Mouse (Mus musculus): Measurements from ENCODE around the gene Sult6b2.

Gene Sult6b2

DNA sequence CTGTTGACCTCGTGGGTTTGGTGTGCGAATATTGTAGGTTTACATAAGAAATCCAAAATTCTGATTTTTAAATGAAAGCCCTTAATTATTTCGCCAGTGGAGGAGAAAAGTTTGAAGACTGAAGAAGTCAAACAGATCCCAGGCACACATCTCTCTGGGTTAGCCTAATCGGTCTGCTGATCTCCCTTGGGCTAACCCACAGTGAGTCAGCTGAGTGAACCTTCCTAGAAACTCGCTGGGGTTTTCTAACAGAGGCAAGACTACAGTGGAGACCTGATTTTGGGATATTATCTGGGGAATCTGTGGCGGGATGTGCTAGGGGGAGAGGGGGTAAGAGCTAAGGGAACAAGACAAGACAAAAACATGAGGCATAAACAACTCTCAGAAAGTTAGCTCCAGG lies 5.9 kb upstream of the Sult6b2 start:
- no peak for DNase-seq (ENCODE audit: low spot score)

- DNase-seq (ENCODE audit: low spot score): no peak
These were observed 5.2 kb upstream of the Sult6b2 start for GRCm38 (mm10) chr6:142809373-142810098.

GRCm38 (mm10) chr6:142806326-142806725 lies 2.0 kb upstream of the Sult6b2 start:
- no peak for DNase-seq (ENCODE audit: low spot score)

- DNase-seq (ENCODE audit: low spot score): no peak
These were observed 1.4 kb downstream of the Sult6b2 start for GRCm38 (mm10) chr6:142802617-142803525.

DNA sequence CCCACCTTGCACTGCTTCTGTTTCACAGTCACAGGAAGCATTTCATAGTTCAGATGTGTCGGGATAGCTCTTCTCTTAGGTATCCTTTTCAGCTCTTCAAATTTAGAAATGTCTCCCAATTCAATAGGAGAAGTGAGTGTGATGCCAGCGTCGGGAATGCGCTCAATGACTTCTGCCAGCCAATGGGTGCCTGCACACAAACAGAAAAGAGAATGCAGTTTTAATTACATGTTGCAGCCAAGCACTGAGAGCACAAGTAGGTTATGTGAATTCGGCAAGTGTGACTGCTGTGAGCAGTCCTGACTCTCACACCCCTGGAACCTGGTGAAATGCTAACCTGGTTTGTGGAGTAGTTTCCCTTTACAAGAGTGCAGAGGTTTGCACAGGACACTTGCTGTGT lies 2.6 kb downstream of the Sult6b2 start:
- DNase-seq (ENCODE audit: low spot score): no peak

GRCm38 (mm10) chr6:142799704-142800374 lies 4.5 kb downstream of the Sult6b2 start:
- DNase-seq (ENCODE audit: low spot score): no peak

DNA sequence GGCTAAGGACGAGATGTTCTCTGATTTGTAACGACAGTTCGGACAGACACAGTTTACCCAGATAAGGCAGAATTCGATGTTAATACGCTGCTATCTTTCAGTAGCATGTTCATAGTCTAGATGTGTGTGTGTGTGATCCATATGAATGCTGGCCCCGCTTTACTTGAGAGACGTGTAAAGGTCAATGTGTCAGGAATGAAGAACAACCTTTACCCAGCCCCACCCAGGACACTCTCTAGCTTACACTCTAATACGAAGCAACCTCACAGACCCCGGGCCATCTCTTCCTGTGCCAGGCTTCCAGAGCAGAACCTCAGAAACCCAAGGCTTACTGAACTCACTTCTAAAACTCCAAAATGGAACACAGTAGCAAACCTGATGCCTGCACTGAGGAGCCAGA lies 5.5 kb downstream of the Sult6b2 start:
- no peak for DNase-seq (ENCODE audit: low spot score)

- DNase-seq (ENCODE audit: low spot score): no peak
These were observed 6.3 kb downstream of the Sult6b2 start for GRCm38 (mm10) chr6:142797996-142798395.

DNA sequence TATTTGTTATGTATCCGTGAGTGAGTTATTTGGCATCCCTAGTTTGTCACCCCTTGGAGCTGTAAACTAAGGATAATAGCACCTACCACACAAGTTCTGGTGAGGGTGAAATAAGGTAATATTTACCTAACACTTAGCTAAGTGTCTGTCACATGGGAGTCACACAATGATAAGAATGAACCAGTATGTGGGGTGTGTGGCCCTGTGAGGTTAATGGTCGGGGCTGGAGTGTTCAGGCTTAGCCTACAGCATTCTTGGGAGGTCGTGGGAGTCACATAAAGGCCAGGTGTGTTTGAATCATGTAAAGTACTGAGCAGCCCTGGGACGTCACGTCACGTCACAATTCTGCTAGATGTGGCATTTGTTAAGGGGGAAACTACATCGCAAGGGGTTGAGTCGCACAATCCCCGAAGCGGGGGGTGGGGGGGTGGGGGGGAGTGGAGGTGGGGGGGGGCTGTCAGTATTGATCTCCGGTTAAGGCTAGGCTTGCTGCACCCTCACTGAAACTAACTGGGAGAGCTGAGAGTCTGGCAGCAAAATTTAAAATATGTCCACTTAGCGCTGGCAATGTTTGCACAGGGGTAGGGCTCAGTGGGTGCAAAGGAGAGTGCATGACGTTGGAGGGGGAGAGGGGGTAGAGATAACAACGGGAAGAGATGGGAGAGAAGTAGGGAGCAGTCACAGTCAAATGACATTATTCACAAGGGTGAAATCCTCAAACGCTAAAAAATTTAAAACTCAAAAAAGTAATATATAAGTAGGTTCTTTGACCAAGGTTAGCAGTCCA lies 8.5 kb downstream of the Sult6b2 start:
- DNase-seq (ENCODE audit: low spot score): no peak

DNA sequence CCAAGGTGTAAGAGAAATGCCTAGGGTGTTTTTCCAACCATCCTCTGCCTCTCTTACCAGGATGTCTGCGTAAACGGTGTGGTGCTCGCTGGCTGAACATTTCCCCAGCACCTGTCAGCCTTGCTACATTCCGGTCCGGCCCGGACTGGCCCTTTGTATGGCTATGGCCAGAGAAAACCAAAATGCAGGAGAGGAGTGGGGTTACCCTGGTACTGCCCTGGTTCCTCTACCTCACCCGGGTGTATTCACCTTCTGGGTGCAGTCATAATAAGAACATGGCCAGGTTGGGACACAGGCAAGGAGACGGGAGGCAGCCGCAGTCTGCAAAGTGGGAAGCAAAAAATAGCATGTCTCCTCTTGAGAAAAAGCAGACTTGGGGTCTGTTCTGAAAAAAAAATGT lies 9.2 kb downstream of the Sult6b2 start:
- DNase-seq (ENCODE audit: low spot score): no peak

DNA sequence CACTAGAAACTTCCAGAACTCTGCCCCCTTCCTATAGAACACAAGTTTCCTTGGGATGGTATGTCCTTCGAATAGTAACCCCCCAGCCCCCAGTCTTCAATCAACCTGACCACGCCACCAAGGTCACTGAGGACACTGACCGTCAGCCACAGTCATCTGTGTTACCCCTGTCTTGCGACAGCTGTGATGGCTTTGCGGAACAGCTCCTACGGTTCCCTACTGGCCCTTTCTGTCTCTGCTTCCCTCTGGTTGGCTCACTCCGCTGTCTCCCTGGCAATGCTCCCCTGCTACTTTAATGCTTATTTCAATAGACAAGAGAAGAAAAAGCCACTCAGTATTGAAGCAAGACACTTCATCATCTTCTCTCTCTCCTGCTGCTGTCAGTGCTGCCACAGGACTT lies 10.8 kb downstream of the Sult6b2 start:
- no peak for DNase-seq (ENCODE audit: low spot score)

DNA sequence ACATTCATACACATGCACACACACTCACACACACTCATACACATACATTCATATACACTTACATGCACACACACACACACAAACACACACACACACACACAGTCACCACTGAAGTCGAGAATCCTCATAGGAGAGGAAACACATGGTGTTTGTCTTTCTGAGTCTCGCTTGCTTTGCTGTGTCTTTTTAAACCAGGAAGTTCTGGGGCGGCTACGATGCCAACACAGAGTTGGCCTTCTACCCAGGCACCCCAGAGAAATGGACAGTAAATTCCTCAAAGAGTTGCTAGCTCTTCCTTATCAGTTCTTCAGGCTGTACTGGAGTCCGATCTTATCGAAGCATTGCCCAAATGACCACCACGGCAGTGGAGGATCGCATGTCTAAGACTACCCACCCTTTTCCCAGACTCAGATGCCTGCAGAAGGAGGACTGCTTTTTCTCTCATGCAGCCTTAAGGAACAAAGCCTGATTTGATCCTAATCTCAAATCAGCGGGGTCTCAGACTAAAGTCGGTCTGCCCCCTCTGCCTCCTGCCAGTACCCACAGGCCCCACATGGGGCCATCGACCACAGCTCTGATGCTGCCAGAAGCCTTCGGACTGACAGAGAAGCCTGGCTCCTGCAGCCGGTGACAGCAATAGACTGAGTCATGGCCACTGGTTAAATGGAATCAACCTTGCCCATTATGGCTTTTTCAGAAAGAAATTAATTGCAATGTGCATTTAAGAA lies 11.9 kb downstream of the Sult6b2 start:
- DNase-seq (ENCODE audit: low spot score): no peak

- no peak for DNase-seq (ENCODE audit: low spot score)
These were observed 14.6 kb downstream of the Sult6b2 start for GRCm38 (mm10) chr6:142789736-142790135.

GRCm38 (mm10) chr6:142788042-142788987 lies 16.0 kb downstream of the Sult6b2 start:
- no peak for DNase-seq (ENCODE audit: low spot score)

DNA sequence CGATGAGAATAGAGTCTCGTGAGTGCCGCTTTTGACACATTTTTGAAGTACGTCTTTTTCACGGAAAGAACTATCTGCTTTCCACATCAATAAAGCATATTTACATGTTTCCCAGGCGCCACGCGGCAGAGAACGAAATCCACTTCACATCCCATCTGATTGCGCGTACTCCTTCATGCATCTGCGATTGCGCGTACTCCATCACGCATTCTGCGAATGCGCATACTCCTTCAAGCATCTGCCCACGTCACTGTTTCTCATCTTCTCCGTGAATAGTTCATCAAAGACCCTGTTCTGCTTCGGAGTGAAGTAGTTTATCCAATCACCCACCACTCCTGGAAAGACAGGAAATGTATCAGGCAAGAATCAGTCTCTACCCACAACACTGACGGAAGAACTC lies 18.2 kb downstream of the Sult6b2 start:
- no peak for DNase-seq (ENCODE audit: low spot score)

GRCm38 (mm10) chr6:142785343-142785742 lies 19.0 kb downstream of the Sult6b2 start:
- no peak for DNase-seq (ENCODE audit: low spot score)

DNA sequence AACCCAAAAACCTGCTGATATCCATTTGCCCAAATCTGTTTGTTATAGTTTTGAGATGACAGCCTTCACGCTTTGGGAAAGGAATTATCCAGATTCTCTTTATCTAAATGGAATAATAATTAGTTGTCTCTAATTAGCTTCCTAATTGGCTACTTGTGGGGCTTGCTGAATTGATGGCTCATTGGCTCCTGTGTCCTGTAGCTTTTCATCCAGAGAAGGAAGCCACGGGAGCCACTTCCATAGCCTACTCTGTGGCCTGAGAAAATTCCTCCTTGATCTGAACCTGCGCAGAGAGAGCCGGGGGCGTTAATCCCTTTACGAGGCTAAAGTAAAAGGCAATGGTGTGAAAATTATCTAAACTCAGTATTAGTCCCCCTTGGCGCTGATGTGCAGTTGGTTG lies 23.0 kb downstream of the Sult6b2 start:
- DNase-seq (ENCODE audit: low spot score): no peak

DNA sequence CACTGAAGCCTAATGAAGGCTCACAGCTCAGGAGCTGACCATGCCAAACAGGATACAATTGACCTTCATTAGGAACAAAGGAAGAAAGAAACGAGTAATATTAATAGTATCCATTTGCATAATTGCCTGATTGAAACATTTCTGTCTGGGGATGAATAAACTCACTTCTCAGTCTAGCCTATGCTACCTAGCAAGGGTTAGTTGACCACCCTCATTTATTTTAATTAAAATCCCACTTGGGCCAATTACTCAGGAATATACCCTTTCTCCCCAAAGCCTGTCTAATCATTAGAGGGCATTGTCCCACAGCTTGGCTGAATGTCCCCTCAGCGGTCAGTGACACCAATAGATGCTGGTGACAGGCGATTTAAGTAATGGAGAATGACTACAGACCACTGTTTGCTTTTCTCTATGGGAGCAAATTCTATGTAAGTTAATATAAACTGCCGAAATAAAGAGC lies 23.7 kb downstream of the Sult6b2 start:
- DNase-seq (ENCODE audit: low spot score): no peak

DNA sequence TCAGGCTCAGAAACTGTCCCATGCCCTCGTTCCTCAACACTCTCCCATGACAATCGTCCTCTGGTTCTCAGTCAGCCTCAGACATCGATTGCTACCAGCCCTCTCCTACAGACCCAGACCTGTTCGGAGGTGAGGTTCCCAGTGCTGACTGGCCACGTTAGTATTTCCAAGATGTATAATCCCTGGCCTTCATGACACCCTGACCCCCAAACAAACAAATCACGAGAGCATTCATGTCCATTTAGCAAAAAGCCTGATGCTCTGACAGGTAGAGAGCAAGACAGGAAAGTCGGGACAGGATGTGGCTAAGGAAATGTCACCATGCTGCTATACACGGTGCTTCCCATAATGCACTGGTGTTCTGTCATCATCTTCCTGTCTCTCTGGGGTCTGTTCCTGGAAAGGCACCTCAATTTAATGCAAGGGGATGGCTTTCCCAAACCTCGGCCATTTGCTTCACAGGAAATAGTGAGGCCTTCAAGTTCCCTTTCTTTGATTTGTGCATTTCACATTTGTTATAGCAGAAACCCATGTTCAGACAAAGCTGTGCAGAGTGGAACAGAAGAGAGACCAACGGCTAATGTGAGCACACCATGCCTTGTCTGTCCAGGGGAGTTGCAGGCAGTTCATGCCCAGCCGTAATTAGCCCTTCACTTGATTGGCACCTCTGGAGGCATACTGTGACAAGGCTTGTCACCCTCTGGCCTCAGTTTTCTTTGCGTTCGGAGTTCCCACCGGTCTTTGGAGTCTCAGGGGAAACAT lies 24.3 kb downstream of the Sult6b2 start:
- no peak for DNase-seq (ENCODE audit: low spot score)

Measured in ovary, postnatal 10 days (tissue).